Mouse (Mus musculus) brain, adult 2 months (tissue): Measurements from ENCODE around the gene 9230102O04Rik.
A peak's percentile ranks its signal among the peaks of the same experiment; 100 is the strongest.

Source experiments
- DNase-seq: peaks from one replicate; pipeline ENCODE4 v3.0.0; 2011; ENCODE audit warnings: low read depth, low spot score

9230102O04Rik gene

DNA sequence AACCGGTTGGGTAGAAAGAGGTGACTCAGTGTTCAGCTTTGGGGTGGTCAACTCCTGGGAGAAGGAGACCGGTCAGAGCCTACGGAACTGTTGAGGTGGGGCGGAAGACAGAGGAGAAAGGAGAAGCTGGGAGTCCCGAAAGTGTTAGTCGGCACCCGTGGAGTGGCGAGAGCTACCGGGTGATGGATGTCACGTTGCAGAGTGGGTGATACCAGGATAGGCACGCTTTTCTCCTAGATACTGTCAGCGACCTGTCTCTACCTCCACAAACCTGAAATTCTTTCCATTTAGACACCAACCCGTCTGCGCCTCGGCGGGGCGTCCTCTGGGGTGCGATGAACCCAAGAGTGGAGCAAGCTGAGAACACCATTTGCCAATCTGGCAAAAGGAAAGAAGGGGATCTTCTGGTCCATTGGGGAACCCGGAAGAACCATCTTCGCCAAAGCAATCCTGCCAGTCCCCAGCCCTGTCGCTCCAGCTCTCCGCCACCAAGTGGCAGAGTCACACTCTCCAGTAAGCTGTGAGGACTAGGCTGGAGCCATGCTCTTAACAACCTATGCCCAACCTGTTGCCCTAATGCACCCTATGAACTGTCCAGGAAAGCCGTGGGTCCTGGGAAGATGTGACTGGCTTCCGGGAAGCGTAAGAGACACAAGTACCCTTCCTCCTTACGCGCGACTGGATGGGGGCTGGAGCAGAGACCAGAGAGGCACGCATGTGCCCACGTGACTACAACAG, at the start of gene 9230102O04Rik:
9230102O04Rik (minus strand) TSS at position 628 of the 738 bp plus-strand sequence.
- peak; percentile 20 for DNase-seq

DNA sequence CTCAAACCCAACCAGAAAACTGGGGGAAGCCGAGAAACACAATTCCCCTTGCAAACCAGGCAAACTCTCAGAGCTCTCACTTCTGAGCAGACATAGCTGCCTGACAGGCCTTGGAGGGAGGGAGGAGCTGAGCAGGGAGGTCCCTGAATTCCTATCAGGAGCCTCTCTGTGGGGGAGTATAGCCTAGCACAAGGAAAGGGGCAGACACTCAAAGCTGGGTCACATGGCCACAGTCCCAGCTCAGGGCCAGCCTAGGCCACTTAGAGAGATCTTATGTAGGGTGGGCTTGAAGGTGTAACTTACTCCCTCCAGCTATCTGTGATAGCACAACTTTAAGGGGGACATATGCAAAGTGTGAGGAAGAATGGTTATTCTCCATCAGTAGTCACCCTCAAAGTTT, 46.6 kb upstream of the 9230102O04Rik start:
- no peak for DNase-seq

DNA sequence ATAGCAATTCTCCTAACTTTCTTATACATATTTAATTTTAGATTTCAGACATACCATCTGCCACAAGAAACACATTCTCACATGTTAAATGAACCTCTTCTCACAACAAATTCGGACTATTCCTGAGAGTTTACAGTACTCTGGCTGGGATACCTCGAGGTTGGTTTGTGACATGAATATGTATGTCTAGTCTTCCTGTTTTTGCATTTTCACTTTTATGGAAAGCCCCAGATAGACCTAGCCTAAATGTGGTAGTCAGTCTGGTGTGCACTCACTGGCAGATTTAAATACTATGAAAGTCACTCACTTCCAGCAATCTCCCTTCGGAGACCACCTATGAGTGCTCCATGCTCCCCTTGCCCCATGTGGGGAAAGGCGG, 37.6 kb upstream of the 9230102O04Rik start:
- no peak for DNase-seq

DNA sequence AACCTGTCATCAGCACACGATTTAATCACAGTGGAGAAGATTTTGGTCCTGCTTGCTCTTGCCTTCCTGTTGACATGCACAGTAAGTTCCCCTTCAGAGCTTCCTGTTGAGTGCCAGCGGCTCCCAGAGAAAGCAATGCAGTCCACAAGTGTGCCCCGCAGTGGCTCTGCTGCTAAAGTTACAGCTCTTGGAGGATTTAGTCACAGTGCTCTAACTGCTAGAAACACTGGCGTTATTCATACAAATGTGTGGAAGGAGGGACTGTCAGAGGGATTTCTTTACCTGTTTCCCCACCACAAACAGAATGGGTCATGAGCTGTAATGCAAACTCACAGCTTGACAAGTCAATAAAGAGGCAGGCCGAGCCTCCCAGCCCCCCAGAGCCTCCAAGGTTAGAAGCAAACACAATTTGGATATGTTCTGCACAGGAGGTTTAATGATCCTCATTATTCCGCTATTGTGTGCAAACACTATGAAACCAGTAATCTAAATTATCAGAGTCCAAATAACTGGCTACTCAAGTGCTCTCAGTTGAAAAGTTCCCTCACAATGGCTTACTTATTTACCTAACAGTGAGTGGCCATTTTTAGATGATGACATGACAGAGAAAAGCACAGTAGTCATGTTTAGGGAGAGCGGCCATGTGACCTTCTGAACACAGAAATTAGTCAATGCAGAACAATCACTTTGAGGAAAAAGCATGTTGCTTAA, 37.0 kb upstream of the 9230102O04Rik start:
- no peak for DNase-seq

DNA sequence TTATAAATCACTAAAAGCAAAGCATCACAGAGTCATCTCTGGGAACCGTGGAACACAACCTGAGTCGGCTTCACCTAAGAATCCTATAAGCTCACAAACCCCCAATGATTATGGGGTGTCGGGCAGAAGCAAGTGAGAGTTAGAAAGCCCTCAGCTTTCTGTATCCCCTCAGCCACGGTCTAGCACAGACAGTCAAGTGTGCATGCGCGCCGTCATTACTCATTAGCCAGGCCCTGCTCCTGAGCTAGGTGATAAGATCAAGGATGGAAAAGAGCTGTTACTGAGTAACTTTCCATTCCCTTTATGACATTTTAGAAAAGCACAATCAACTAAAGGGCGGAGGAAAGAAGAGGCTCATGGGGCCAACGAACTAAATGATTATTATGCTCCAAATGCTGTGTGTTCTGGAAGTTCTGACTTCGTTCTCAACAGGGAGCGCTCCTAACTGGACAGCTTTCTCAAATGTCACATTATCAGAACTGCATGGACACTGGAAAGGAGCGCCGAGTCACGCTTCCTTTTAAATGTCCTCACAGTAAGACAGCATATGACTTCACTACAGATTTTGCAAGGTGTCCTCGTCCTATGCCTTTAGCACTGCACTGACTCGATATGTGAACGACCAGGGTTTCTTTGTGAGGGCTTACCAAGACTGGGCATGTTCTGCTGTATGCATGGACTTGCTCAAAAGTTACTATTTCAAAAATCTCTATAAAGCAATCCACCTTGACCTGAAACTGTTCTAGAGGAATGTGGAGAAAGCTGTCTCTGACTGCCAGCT, 29.5 kb upstream of the 9230102O04Rik start:
- DNase-seq: no peak

DNA sequence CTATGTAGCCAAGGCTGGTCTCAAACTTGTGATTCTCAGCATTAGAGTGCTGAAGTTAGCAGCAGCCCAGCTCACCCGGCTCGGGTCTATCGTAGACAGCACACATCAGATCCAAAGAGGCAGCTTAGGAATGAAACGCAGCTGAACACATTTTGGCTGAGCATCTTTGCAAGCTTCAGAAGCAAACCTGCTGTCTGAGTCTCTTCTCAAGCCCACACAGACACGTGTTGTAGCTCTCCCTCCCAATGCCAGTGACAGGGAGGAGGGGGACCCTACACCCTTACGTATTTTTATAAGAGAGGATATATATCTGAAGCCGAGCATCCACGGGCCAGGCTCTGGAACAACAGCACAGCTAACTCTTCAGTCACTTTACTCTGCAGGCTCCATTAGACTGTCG, 28.3 kb upstream of the 9230102O04Rik start:
- peak; percentile 32 for DNase-seq

DNA sequence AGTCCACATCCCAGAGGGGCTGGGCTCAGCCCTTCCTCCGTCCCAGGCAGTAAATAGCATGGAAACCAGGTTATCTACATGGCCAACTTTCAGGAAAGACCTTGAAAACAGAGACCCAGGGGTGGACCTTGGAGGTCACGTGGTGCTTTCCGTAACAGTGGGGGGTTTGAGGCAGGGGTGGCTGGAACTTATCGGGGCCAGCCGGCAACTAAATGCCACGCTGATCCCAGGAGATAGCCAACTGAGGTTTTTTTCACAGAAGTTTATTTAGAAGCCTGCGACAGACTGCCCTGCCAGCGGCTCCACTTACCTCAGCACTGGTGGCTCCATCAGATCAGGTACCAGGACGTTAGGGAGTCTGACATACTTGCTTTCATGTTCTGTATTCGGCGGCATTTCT, 16.7 kb upstream of the 9230102O04Rik start:
- DNase-seq: no peak

DNA sequence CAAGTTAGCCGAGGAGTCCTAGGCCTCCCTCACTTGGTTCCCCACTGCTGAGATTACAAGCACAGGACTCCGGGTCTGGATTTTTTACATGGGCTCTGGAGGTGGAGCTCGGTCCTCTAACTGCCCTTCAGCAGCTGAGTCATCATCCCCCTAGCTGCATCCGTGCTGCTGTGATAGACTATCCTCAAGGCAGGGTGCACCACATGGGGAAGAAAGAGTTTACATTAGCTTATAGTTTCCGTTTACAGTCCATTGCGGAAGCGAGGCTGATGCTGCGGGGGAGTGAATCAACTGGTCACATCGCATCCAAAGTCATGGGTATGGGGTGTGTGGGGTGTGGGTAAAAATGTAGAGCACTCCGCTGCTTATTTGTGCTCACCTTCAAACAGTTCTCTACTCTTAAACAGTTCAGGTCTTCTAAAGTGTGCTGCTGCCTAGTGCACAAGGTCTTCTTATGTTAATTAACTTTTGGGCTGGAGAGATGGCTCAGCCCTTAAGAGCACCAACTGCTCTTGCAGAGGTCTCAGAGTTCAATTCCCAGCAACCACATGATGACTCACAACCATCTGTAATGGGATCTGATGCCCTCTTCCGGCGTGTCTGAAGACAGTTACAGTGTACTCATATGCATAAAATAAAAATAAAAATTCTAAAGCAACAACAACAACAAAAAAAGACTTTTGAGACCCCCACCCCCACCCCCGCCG, 14.7 kb upstream of the 9230102O04Rik start:
- DNase-seq: no peak

DNA sequence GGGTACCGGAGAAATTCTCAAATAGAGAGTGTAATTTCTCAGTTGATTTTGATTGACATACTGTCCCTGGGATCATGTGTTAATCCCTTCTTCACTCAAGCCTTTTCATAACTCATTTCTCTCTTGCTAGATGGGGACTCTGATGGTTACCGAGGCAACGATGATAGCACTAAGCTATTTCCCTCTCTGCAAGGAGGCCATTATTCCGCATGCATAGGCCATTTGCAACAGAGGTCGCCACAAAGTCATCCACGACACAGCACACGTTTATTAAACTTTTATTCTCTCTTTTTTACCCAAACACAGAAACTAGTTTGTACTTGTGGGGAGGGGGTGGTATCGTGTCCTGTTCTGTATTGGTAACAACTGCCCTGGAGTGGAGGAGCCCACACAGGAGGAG, 8.5 kb upstream of the 9230102O04Rik start:
- no peak for DNase-seq

DNA sequence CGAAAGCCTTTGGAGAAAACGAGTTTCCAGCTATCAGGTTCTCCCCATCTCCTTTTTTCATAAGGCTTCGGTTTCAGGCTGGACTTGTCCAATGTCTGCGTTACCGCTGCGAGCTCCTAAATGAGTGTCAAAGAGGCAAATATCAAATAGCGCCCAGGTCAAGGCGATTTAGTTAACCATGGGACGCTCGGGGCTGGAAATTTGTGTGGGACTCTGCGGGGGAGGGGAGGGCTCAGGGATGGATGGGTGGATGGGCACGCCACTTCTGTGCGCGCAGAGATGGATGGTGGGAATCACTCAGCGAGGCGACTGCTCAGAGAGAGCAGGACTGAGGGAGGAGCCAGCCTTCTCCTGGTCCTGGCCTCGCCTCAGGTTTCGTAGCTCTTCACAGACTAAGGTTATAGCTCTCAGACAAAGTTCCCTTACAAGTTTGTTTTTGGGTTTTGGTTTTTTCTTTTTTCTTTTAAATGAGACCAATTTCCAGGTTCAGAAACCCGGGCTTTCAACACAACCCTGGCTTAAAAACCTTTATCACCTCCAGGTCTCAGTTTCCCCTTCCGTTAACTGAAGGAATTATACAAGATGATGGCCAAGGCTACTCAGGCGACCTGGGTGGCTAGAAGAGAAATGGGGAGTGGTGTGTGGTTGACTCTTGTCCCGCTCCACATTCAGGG, 6.9 kb upstream of the 9230102O04Rik start:
- no peak for DNase-seq

DNA sequence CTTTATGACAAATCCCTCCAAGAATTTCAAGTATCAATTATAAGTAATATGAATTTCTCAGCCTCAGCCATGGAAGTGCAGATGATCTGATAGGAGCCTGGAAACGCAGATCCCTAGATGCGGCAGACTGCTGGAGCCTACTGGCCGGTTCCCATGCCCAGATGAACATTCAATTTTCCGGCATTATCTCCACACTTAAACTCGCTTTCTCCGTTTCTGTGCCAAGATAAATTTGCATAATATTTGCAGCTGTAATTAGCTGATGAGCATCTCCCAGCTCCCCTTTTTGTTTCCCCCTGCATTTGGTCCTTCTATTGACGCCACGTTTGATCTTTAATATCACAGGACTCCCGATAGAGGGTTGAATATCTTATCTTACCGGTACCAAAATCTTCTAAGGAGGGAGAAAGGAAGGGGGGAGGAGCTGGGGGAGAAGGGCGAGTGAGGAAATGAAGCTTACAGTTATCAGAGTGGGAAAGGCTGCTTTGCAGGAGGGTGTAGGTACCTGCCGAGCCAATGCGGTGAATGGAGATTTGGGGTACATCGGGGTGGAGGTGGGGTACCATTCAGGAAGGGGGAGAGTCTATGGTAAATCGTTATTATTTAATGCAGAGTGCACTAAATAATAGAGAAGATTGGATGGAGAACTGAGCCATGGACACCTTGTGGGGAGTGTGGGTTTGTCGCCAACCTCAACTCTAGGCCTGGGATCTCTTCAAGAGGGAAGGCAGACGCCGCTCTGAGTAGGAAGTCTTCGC, 5.7 kb upstream of the 9230102O04Rik start:
- DNase-seq: no peak

DNA sequence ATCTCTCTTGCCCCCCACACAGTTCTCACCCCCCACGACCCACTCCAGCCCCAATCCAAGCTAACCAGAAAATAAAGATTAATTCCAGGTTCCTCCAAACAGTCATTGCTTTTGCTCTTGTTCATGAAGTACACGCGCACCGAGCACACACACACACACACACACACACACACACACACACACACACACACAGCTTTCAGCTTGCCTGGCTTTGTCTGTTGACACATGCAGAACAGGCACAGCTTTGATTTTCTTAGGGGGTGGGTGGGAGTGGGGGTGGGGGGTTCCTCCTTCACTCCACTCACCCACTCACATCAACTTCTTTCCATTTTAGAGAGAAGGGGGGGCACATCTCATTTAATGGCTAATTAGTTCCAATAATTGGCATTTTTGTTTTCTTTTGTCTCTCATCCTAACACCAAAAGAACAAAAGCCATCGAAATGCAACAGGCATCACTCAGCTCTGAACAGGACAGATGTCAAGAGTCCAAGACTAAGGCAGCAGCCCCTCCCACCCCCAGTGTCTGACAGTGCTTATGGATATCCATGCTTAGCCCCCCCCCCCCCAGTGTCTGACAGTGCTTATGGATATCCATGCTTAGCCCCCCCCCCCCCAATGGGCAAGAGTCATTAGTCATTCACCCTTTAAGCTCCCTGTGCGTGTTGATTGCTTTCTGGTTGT, 4.1 kb upstream of the 9230102O04Rik start:
- no peak for DNase-seq

DNA sequence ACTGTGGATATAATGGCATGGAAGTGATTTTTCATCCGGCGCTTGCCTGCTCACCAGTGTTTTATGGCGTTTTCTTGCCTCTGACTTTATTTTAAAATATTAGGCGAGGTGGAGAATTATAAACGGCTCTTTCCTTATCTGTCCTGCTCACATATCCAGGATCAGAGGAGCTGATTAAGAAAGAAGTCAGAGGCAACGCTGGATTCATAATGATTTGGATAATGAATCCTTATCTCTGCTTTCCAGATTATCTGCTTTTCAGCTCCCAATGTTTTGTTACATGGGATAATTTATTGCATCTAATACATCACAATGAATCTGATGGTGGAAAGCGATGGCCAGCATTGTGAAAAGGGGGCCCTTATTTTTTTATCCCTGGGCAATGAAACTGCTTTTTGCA, 3.2 kb upstream of the 9230102O04Rik start:
- no peak for DNase-seq

DNA sequence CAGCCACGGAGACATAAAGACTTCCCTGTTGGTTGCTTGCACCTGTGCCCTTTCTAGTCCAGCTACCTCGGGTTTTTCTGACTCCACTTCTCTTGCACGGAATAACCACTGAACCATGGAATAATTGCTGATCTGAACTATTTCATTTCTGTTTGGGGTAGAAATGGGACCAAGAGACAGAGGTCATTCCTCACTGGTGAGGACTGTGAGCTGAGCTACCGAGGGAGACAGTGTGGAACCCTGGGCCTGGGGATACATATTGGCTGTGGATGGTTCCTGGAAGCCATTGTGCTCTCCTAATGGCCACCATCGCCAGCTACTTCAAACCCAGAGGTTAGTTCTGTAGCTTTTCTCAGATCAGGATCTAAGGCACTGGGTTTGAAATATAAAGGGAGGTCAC, 1.6 kb upstream of the 9230102O04Rik start:
- DNase-seq: no peak

DNA sequence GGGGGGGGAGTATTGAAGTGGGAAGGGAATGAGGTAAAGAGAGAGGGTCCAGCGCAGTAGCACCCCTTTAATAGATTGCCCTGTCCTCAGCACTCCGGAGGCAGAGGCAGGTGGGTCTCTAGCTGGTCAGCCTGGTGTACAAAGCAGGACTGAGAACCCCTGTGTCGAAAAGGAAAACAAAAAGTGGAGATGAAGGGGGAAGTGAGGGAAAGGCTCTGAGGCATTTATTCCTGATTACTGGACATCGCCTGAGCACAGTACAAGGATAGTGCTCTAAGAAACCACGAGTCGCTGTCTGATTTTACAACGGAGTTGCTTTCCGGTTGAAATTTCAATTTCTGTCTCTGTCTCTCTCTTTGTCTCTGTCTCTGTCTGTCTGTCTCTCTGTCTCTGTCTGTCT, 911 bp upstream of the 9230102O04Rik start:
- DNase-seq: no peak

DNA sequence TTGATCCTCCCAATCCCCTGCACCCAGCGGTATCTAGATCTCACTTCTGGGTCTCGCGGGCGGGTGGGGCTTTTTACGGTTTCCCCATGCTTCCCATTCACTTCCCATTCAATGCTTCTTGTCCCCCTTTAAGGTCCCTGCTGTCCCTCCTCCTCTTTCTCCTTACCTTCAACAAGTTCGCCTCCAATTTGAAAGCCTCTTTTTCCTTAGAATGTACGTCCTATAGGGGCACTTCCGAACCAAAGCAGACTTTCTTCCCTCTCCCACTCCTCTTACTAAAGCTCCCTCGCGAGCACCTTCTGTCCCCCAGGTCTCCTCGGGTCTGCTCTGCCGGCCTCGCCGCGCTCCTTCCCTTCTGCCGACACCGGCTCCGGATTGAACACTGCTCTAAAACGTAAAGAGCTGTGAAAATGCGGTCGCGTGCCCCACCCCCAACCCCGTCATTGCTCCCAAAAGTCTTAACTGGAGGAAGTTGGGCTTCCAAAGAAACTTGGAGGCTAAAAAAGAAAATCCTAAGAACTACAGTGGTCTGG, 377 bp upstream of the 9230102O04Rik start, which contains the start of gene Gata3:
Gata3 (minus strand) TSS at position 384 of the 533 bp plus-strand sequence.
- DNase-seq: no peak

DNA sequence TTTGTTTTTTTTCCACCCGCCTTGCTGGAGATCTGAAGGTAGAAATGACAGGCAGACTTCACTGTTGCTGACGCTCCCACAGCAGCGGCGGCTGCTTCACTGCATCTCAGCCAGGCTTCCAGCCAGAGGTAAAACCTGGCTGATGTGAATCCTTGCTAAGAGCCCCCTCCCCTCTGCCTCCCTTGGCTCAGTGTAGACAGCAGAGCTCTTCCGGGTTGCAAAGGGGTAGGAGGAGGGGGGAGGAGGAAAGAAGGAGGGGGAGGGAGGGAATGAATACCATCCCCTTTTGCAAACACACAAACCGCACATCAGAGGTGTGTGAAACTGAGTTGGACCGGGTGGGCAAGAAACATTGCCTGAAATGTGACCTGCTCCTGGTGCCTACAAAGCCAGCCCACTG, 1.7 kb downstream of the 9230102O04Rik start:
- no peak for DNase-seq

DNA sequence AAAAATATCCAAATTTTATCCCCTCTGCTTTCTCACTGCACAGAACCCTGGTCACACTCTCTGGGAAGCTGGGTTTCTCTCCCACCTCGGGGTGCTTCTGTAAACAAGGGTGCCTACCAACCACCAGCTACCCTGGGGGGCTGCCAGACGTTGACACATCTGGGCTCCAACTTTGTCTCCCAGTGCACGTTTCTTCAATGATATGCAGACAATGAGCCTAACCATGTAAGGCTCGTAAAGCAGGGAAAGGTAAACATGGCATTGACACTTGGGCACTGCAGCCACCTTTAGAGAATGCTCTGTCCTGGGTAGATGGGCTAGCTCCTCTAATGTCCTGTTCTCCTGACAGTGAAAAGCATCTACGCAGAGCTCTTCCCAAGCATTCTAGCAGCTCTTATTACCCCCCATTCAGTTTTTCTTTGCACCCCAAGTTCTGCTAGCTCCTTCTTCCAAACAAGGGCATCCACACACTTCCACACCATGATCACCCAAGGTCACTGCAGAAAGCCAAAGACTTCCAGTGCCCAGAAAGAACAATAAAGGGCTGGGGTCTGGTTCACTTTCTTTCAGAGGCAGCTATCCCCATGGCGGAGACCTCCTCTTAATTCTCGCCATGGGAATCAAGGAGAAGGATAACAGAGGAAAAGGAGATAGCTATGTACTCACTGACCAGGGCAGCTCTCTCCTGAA, 2.3 kb downstream of the 9230102O04Rik start:
- no peak for DNase-seq

DNA sequence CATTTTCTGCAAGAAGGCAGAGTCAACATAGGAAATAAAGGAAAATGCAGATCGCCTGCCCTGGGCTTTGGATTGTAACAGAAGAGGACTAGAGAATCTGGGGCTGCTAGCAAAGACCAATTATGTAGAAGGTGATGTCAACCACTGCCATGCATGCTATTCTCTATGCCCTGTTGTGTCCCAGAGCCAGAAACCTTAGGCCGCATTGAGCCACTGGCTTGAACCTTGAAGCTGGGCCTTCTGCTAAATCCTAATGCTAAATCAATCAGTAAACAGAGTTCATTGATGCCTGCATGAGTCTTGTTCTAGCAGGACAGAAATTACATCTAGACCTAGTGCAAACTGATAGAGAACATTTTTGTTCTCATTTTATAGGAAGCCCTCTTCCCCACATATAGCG, 3.3 kb downstream of the 9230102O04Rik start:
- DNase-seq: no peak
